Mouse (Mus musculus): ENCODE data around the gene Olfr1490.
"Not testable (repeated sequence)": the region's sequence is repeated elsewhere in the genome, so short reads cannot be mapped to it uniquely, and the experiment has no call there.

Gene Olfr1490

DNA sequence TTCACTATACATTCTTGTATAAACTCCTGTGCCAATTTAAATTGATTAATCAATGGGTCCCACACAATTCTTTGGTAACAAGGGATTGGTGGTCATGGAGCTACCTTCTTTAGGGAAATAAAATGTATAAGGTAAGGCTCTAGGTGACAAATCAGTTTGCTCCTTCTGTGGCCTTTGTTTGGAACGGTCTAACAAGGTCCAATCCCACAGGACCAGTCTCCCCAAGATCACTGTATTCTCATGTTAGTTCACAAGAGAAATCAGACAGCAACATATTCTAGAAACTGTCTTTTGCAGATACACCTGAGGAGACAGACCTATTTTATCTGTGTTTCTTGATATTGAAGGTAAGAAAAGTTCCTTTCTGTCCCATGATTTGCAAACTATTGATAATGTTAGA is at the start of gene Olfr1490:
TSS of gene Olfr1490 (plus strand) at position 301 of the 400 bp plus-strand sequence.
- DNase-seq (ENCODE audit: low spot score in 2 of 2), result no peak

DNA sequence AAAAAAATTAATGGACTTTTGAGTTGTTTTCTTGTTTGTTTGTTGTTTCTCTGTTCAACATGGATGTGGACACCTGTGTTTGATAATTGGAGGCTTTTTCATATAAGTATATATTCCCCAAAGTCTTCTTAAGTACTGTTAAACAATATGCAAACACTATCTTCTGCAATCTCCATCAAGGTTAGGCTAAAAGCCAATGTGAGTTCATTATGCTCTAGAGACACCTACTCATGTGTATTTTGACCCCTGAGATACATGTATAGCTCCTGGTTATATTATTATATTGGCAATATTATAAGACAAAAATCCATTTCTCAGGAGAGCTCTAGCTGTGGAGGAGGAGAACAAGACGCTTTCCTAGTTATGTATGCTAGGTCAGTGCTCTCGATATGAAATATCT is 33.8 kb upstream of the Olfr1490 start, which contains the start of gene Olfr1487:
TSS of gene Olfr1487 (plus strand) at position 301 of the 400 bp plus-strand sequence.
- DNase-seq (ENCODE audit: low spot score in 2 of 2), result not testable (repeated sequence)

GRCm38 (mm10) chr19:13631321-13631720 is 19.6 kb upstream of the Olfr1490 start, which contains the start of gene Olfr1489:
Olfr1489 (plus strand) TSS chr19:13631621.
- DNase-seq (ENCODE audit: low spot score in 2 of 2), result no peak

DNA sequence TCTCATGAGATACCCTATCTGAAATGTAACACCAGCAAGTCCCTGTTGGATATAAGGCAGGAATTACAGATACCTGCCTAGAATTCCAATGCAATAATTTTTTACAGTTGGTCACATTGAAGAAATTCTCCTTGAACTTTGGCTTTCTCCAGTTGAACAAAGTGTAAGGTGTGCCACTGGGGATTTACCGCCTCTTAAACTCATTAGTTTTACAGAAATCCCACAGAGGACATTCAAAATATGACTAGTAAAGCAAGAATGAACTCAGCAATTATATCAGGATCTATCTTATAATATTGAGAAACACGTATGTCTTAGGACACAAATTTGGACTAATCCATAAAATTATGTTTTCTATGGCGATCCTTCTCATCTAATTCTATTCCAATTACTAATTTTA is 46.1 kb downstream of the Olfr1490 start, which contains the start of gene Olfr1491:
TSS of gene Olfr1491 (plus strand) at position 301 of the 400 bp plus-strand sequence.
- DNase-seq (ENCODE audit: low spot score in 2 of 2), result no peak
